Mouse (Mus musculus): Measurements from ENCODE around the gene Aanat.

Aanat gene

GRCm38 (mm10) chr11:116574982-116575381 lies 11.2 kb upstream of the Aanat start:
- DNase-seq (ENCODE audit: low read depth, low spot score): no peak

GRCm38 (mm10) chr11:116575396-116575795 lies 10.8 kb upstream of the Aanat start:
- no peak for DNase-seq (ENCODE audit: low read depth, low spot score)

GRCm38 (mm10) chr11:116579280-116579679 lies 7.0 kb upstream of the Aanat start:
- no peak for DNase-seq (ENCODE audit: low read depth, low spot score)

GRCm38 (mm10) chr11:116580031-116580652 lies 6.1 kb upstream of the Aanat start:
- no peak for DNase-seq (ENCODE audit: low read depth, low spot score)

- DNase-seq (ENCODE audit: low read depth, low spot score): no peak
Measured at GRCm38 (mm10) chr11:116580711-116581375, 5.4 kb upstream of the Aanat start.

GRCm38 (mm10) chr11:116581376-116581814 lies 4.8 kb upstream of the Aanat start, which contains the start of gene Ube2o:
Ube2o (minus strand) TSS chr11:116581447.
- DNase-seq (ENCODE audit: low read depth, low spot score): peak; percentile 65

- DNase-seq (ENCODE audit: low read depth, low spot score): no peak
Measured at GRCm38 (mm10) chr11:116585682-116586081, 550 bp upstream of the Aanat start.

GRCm38 (mm10) chr11:116586801-116587631 lies 784 bp downstream of the Aanat start:
- no peak for DNase-seq (ENCODE audit: low read depth, low spot score)

GRCm38 (mm10) chr11:116589020-116589531 lies 2.8 kb downstream of the Aanat start:
- DNase-seq (ENCODE audit: low read depth, low spot score): no peak

- no peak for DNase-seq (ENCODE audit: low read depth, low spot score)
Measured at GRCm38 (mm10) chr11:116589574-116589973, 3.3 kb downstream of the Aanat start.

GRCm38 (mm10) chr11:116591621-116592020 lies 5.4 kb downstream of the Aanat start:
- DNase-seq (ENCODE audit: low read depth, low spot score): no peak

GRCm38 (mm10) chr11:116592428-116592827 lies 6.2 kb downstream of the Aanat start:
- DNase-seq (ENCODE audit: low read depth, low spot score): peak; percentile 89

GRCm38 (mm10) chr11:116593345-116593744 lies 7.1 kb downstream of the Aanat start:
- no peak for DNase-seq (ENCODE audit: low read depth, low spot score)

GRCm38 (mm10) chr11:116596766-116597165 lies 10.5 kb downstream of the Aanat start:
- DNase-seq (ENCODE audit: low read depth, low spot score): no peak

GRCm38 (mm10) chr11:116598193-116598592 lies 12.0 kb downstream of the Aanat start:
- no peak for DNase-seq (ENCODE audit: low read depth, low spot score)

GRCm38 (mm10) chr11:116599230-116599629 lies 13.0 kb downstream of the Aanat start:
- DNase-seq (ENCODE audit: low read depth, low spot score): no peak

GRCm38 (mm10) chr11:116601166-116601565 lies 14.9 kb downstream of the Aanat start:
- no peak for DNase-seq (ENCODE audit: low read depth, low spot score)

- no peak for DNase-seq (ENCODE audit: low read depth, low spot score)
Measured at GRCm38 (mm10) chr11:116602043-116602442, 15.8 kb downstream of the Aanat start.

- no peak for DNase-seq (ENCODE audit: low read depth, low spot score)
Measured at GRCm38 (mm10) chr11:116603339-116603738, 17.1 kb downstream of the Aanat start.

- no peak for DNase-seq (ENCODE audit: low read depth, low spot score)
Measured at GRCm38 (mm10) chr11:116604097-116604496, 17.9 kb downstream of the Aanat start.

- DNase-seq (ENCODE audit: low read depth, low spot score): no peak
Measured at GRCm38 (mm10) chr11:116607717-116608116, 21.5 kb downstream of the Aanat start.

- DNase-seq (ENCODE audit: low read depth, low spot score): no peak
Measured at GRCm38 (mm10) chr11:116609965-116610630, 23.9 kb downstream of the Aanat start.

Data from telencephalon, adult 2 months (tissue).